Mouse (Mus musculus) forelimb bud, embryonic 11.5 days (tissue): ENCODE data around the gene 1700023F06Rik.

ENCODE experiments used
- DNase-seq: peaks from one replicate; pipeline ENCODE4 v3.0.0-alpha.2; 2012; ENCODE audit warnings: low read depth, low spot score

The 1700023F06Rik gene

GRCm38 (mm10) chr11:103208458-103208857 is at the start of gene 1700023F06Rik:
Gene 1700023F06Rik, minus strand, starts transcription at chr11:103208558.
- DNase-seq = no peak

- DNase-seq = no peak
Observed at GRCm38 (mm10) chr11:103257938-103258481, 49.7 kb upstream of the 1700023F06Rik start.

- no peak for DNase-seq
Observed at GRCm38 (mm10) chr11:103253605-103254004, 45.2 kb upstream of the 1700023F06Rik start.

GRCm38 (mm10) chr11:103252380-103252779 is 44.0 kb upstream of the 1700023F06Rik start:
- no peak for DNase-seq

- DNase-seq = no peak
Observed at GRCm38 (mm10) chr11:103250324-103250723, 42.0 kb upstream of the 1700023F06Rik start.

GRCm38 (mm10) chr11:103249509-103249908 is 41.2 kb upstream of the 1700023F06Rik start:
- no peak for DNase-seq

- no peak for DNase-seq
Observed at GRCm38 (mm10) chr11:103248837-103249236, 40.5 kb upstream of the 1700023F06Rik start.

GRCm38 (mm10) chr11:103247504-103248177 is 39.3 kb upstream of the 1700023F06Rik start:
- no peak for DNase-seq

GRCm38 (mm10) chr11:103246731-103247290 is 38.5 kb upstream of the 1700023F06Rik start:
- DNase-seq = no peak

GRCm38 (mm10) chr11:103246081-103246730 is 37.8 kb upstream of the 1700023F06Rik start:
- DNase-seq = no peak

- DNase-seq = no peak
Observed at GRCm38 (mm10) chr11:103244856-103245255, 36.5 kb upstream of the 1700023F06Rik start.

GRCm38 (mm10) chr11:103240740-103241139 is 32.4 kb upstream of the 1700023F06Rik start:
- no peak for DNase-seq

GRCm38 (mm10) chr11:103237757-103238156 is 29.4 kb upstream of the 1700023F06Rik start:
- DNase-seq = no peak

- DNase-seq = peak; percentile 23
Observed at GRCm38 (mm10) chr11:103236903-103237302, 28.5 kb upstream of the 1700023F06Rik start.

GRCm38 (mm10) chr11:103236431-103236830 is 28.1 kb upstream of the 1700023F06Rik start:
- no peak for DNase-seq

GRCm38 (mm10) chr11:103235702-103236101 is 27.3 kb upstream of the 1700023F06Rik start:
- no peak for DNase-seq

- DNase-seq = no peak
Observed at GRCm38 (mm10) chr11:103234447-103234846, 26.1 kb upstream of the 1700023F06Rik start.

- peak; percentile 67 for DNase-seq
Observed at GRCm38 (mm10) chr11:103232966-103233365, 24.6 kb upstream of the 1700023F06Rik start.

GRCm38 (mm10) chr11:103231367-103231766 is 23.0 kb upstream of the 1700023F06Rik start:
- DNase-seq = no peak

GRCm38 (mm10) chr11:103230626-103231025 is 22.3 kb upstream of the 1700023F06Rik start:
- DNase-seq = no peak

- DNase-seq = no peak
Observed at GRCm38 (mm10) chr11:103229608-103230007, 21.2 kb upstream of the 1700023F06Rik start.

GRCm38 (mm10) chr11:103223951-103224456 is 15.6 kb upstream of the 1700023F06Rik start:
- DNase-seq = no peak
